Mouse (Mus musculus): ENCODE results near the gene Npas1. TPM values are rescaled to one million over a fixed set of nuclear protein-coding genes. Genes with fewer than 3 reads are reported as not detected.

Gene Npas1
- total and polyA plus RNA-seq, 3 experiments, result 0.08 to 1.3 TPM; not detected in 1

GRCm38 (mm10) chr7:16468115-16468514, 9.4 kb downstream of the Npas1 start:
- Histone ChIP-seq H3K9ac (ENCODE audit: control insufficient read depth, low read depth, low read length, poor library complexity, severe bottlenecking) (no peak overlapping the region), H3K79me2 (ENCODE audit: control insufficient read depth, insufficient read depth, low read length, poor library complexity) (no peaks in the 10 kb centered on the region), H3K36me3 (ENCODE audit: control insufficient read depth in 1 of 2, insufficient read depth in 2 of 2, low read length in 2 of 2) (no peaks in the 10 kb centered on the region), H3K27me3 (ENCODE audit: control insufficient read depth in 1 of 2, insufficient read depth in 2 of 2, low read length in 2 of 2) (no peaks in the 10 kb centered on the region), H3K9me3 (replicated peaks; ENCODE audit: insufficient read depth, low read length) (no peaks in the 10 kb centered on the region), H3K4me3 (ENCODE audit: control insufficient read depth in 1 of 2, insufficient read depth in 1 of 2, low read depth in 2 of 2, low read length in 2 of 2) (no peak overlapping the region), H3K27ac (ENCODE audit: control insufficient read depth, low read depth, low read length) (no peak overlapping the region), H3K4me1 (ENCODE audit: control insufficient read depth in 1 of 2, insufficient read depth in 2 of 2, low read length in 2 of 2) (no peaks in the 10 kb centered on the region)
- TF ChIP-seq CTCF (IDR thresholded peaks at IDR 0.05 in 2 of 3, conservative IDR thresholded peaks at IDR 0.05 in 1 of 3; ENCODE audit: control insufficient read depth in 1 of 3, insufficient read depth in 1 of 3, low read depth in 2 of 3, low read length in 3 of 3, poor library complexity in 1 of 3, severe bottlenecking in 1 of 3), result no peak
- no peak for DNase-seq (ENCODE audit: low read depth, low spot score)

DNA sequence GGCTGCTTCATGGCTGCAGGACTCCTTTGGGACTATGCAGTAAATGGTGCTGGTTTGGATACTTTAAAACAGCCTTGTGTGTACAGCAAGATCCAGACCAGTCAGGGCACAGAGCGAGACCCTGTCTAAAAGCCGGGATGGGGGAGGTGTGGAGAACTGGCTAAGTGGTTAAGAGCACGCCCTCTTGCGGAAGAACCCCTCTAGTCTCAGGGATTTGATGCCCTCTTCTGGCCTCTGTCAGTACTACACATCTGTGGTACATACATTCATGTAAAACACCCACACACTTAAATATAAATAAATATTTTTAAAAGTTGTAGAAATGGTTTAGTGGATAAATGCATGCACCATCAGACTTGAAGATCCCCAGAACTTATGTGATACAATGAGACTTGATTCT, 11.0 kb downstream of the Npas1 start:
- Histone ChIP-seq H3K4me3 (ENCODE audit: control insufficient read depth in 1 of 2, insufficient read depth in 1 of 2, low read depth in 2 of 2, low read length in 2 of 2) (no peak overlapping the region), H3K27ac (ENCODE audit: control insufficient read depth, low read depth, low read length) (no peak overlapping the region), H3K79me2 (ENCODE audit: control insufficient read depth, insufficient read depth, low read length, poor library complexity) (no peaks in the 10 kb centered on the region), H3K27me3 (ENCODE audit: control insufficient read depth in 1 of 2, insufficient read depth in 2 of 2, low read length in 2 of 2) (no peaks in the 10 kb centered on the region), H3K9ac (ENCODE audit: control insufficient read depth, low read depth, low read length, poor library complexity, severe bottlenecking) (no peak overlapping the region), H3K9me3 (replicated peaks; ENCODE audit: insufficient read depth, low read length) (no peaks in the 10 kb centered on the region), H3K36me3 (ENCODE audit: control insufficient read depth in 1 of 2, insufficient read depth in 2 of 2, low read length in 2 of 2) (no peaks in the 10 kb centered on the region), H3K4me1 (ENCODE audit: control insufficient read depth in 1 of 2, insufficient read depth in 2 of 2, low read length in 2 of 2) (no peaks in the 10 kb centered on the region)
- TF ChIP-seq ELF1 (IDR thresholded peaks at IDR 0.05; ENCODE audit: low read depth, low read length) (no peak), EP300 (IDR thresholded peaks at IDR 0.05; ENCODE audit: low read depth in 1 of 2, low read length in 2 of 2) (no peak), ZC3H11A (IDR thresholded peaks at IDR 0.05; ENCODE audit: low read depth, low read length) (peak; percentile 37; the same call in 1 of the 2 replicates), RAD21 (IDR thresholded peaks at IDR 0.05; ENCODE audit: low read depth, low read length) (peak; percentile 45), CTCF (IDR thresholded peaks at IDR 0.05 in 2 of 3, conservative IDR thresholded peaks at IDR 0.05 in 1 of 3; ENCODE audit: control insufficient read depth in 1 of 3, insufficient read depth in 1 of 3, low read depth in 2 of 3, low read length in 3 of 3, poor library complexity in 1 of 3, severe bottlenecking in 1 of 3) (peak; percentile 71 to 99 (median 72)), CHD1 (IDR thresholded peaks at IDR 0.05; ENCODE audit: low read depth, low read length) (no peak), MAZ (IDR thresholded peaks at IDR 0.05; ENCODE audit: low read depth, low read length) (0 out of 2 replicates have a peak, but pooled peaks have one; percentile 32), SMC3 (IDR thresholded peaks at IDR 0.05; ENCODE audit: low read depth, low read length) (peak; percentile 74), UBTF (IDR thresholded peaks at IDR 0.05; ENCODE audit: borderline replicate concordance, insufficient read depth, low read depth, low read length) (no peak), ETS1 (IDR thresholded peaks at IDR 0.05; ENCODE audit: low read depth, low read length) (no peak), POLR2A (IDR thresholded peaks at IDR 0.05; ENCODE audit: control insufficient read depth in 1 of 2, insufficient read depth in 1 of 2, low read depth in 1 of 2, low read length in 2 of 2, poor library complexity in 1 of 2) (no peak), BHLHE40 (IDR thresholded peaks at IDR 0.05; ENCODE audit: borderline replicate concordance, low read depth, low read length) (0 out of 2 replicates have a peak, but pooled peaks have one; percentile 4), USF1 (IDR thresholded peaks at IDR 0.05; ENCODE audit: low read depth, low read length) (no peak), TAL1 (IDR thresholded peaks at IDR 0.05; ENCODE audit: low read length) (no peak), ZMIZ1 (IDR thresholded peaks at IDR 0.05; ENCODE audit: low read depth, low read length) (no peak), SIN3A (IDR thresholded peaks at IDR 0.05; ENCODE audit: low read length) (peak; percentile 17; the same call in 1 of the 2 replicates), GABPA (IDR thresholded peaks at IDR 0.05; ENCODE audit: low read depth, low read length) (no peak)
- DNase-seq (ENCODE audit: low read depth, low spot score), result peak; percentile 87
